Mouse (Mus musculus) kidney, embryonic 15.5 days (tissue): Measurements from ENCODE around the gene Aldh2. TPM values are rescaled to one million over a fixed set of nuclear protein-coding genes. Genes with fewer than 3 reads are reported as not detected.

Experiments
- polyA plus RNA-seq: library from polyadenylated mRNA; unstranded; fragments of >200 nt; fragmentation: Nextera tagmentation; extraction: Ambion mirVana; gene quantifications from 2 replicates; pipeline ENCODE4 v1.2.1, GENCODE M21; 2015

Aldh2 gene
- polyA plus RNA-seq, 1 experiment from 2014 or later = 222 TPM

Other genes starting within 250 kb of the Aldh2 start
- 51.2 and 55.6 TPM in 2 replicates for gene Trafd1, start 208.2 kb downstream of the Aldh2 start, polyA plus RNA-seq
- 43.7 and 44.5 TPM in 2 replicates for gene Naa25, start 195.9 kb downstream of the Aldh2 start, polyA plus RNA-seq
- 6.7 and 8.5 TPM in 2 replicates for gene Tmem116, start 141.9 kb downstream of the Aldh2 start, polyA plus RNA-seq
- 165 and 174 TPM in 2 replicates for gene Erp29, start 141.3 kb downstream of the Aldh2 start, polyA plus RNA-seq
- 0.08 and 0.22 TPM in 2 replicates for gene Adam1b, start 90.4 kb downstream of the Aldh2 start, polyA plus RNA-seq
- gene Adam1a, start 48.3 kb downstream of the Aldh2 start, polyA plus RNA-seq = 1.4 and 1.9 TPM in 2 replicates
- not detected in 2 replicates for gene Gm42878, start 48.3 kb downstream of the Aldh2 start, polyA plus RNA-seq
- gene Mapkapk5, start 47.9 kb downstream of the Aldh2 start, polyA plus RNA-seq = 42.8 and 48.0 TPM in 2 replicates
- 2.8 and 3.0 TPM in 2 replicates for gene Acad12, start 25.1 kb upstream of the Aldh2 start, polyA plus RNA-seq
- gene Acad10, start 66.7 kb upstream of the Aldh2 start, polyA plus RNA-seq = 3.1 and 3.6 TPM in 2 replicates
- gene Brap, start 66.7 kb upstream of the Aldh2 start, polyA plus RNA-seq = 35.0 and 36.1 TPM in 2 replicates
- gene Atxn2, start 117.5 kb upstream of the Aldh2 start, polyA plus RNA-seq = 50.1 and 54.9 TPM in 2 replicates
- gene Sh2b3, start 243.8 kb upstream of the Aldh2 start, polyA plus RNA-seq = 18.6 and 19.4 TPM in 2 replicates